Mouse (Mus musculus): ENCODE results near the gene Cxxc4. TPM values are rescaled to one million over a fixed set of nuclear protein-coding genes. Genes with fewer than 3 reads are reported as not detected.

Cxxc4 gene
- polyA plus RNA-seq, 1 experiment from 2014 or later = 4.5 TPM

DNA sequence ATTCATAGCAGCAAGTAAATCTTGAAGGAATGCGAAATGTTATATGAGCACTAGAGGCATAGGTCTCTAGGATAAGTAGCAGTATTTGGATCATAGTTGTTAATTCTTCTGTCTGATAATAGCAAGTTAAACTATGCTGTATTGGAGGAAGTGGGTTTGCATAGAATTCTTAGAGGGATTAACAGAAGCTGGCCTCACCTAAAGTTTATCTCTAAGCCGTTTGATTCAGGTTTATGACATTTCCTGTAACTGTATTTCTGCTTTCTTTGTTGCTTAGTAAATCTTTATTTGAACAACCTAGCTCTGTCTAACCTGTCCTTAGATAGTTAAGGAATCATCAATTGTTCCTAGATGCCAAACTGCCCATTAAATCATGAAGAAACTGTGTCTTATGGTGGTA is 3.5 kb upstream of the Cxxc4 start:
- Histone ChIP-seq H3K9me3 (ENCODE audit: control insufficient read depth, low read length) (no peaks in the 10 kb centered on the region), H3K4me2 (replicated peaks; ENCODE audit: low read depth) (no peak overlapping the region), H3K9ac (ENCODE audit: low read length) (no peak overlapping the region), H3K27me3 (ENCODE audit: control insufficient read depth, insufficient read depth, low read length) (no peaks in the 10 kb centered on the region), H3K4me1 (replicated peaks; ENCODE audit: control insufficient read depth, insufficient read depth) (no peaks in the 10 kb centered on the region), H3K36me3 (ENCODE audit: control insufficient read depth, insufficient read depth, low read length) (no peaks in the 10 kb centered on the region), H3K27ac (replicated peaks) (no peak overlapping the region), H3K4me3 (ENCODE audit: low read depth, low read length) (no peak overlapping the region)
- 65% methylated on average over 2 of the region's 2 CpGs for WGBS
- ATAC-seq (ENCODE audit: low FRiP score, low TSS enrichment) (no peak), DNase-seq (ENCODE audit: low spot score) (no peak)
- TF ChIP-seq CTCF (IDR thresholded peaks at IDR 0.05; ENCODE audit: low read depth) = no peak
- no peak for TF ChIP-seq EP300 (optimal IDR thresholded peaks at IDR 0.05)

DNA sequence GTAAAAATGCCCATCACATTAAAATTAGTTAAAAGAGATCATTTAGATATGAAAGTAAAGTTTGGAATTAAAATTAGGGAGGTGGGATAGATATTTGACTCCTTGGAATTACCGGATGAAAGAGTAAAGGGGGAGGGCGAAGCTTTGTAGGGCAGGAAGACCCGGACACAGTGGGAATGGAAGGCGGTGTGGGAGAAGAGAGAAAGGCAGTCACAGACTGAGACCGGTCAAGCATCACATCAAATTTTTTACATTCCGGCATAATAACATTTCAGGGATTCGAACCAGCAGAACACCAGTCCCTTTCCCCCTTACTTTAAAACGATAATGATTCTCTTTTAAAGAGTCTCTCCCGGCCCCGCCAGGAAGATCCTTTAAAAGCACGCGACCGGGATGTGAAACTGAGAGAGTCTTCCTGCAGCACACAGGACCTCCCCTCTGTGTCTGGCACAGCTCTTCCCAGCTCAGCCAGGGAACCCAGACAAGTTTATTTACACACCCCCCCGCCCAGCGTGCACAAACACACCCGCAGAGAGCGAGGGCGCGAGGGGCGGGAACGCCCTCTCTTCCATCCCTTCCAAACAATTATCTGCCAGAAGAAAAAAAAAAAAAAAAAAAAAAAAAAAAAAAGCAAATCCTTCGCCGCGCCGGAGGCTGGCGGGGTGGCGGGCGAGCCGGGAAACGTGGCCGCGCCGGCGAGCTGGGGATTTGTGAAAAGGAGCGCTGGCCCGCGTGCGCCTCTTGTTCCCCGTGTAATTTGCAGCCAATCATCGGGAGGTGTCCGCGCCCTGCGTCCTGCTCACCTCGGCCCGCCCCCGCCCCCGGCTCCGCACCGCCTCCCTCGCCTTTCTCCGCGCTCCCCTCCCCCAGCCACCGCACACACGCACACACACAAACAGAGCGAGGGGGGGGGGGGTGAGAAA is 532 bp upstream of the Cxxc4 start:
- H3K36me3 ChIP-seq (ENCODE audit: control insufficient read depth, insufficient read depth, low read length) = no peaks in the 10 kb centered on the region
- no peak for TF ChIP-seq EP300 (optimal IDR thresholded peaks at IDR 0.05)
- TF ChIP-seq CTCF (IDR thresholded peaks at IDR 0.05; ENCODE audit: low read depth) = no peak
- ATAC-seq (ENCODE audit: low FRiP score, low TSS enrichment) = peak; percentile 89
- peak overlapping the region; percentile 78 for H3K4me2 ChIP-seq (replicated peaks; ENCODE audit: low read depth)
- WGBS = under 1% methylated on average over 26 of the region's 55 CpGs
- DNase-seq (ENCODE audit: low spot score) = peak; percentile 92
- H3K9me3 ChIP-seq (ENCODE audit: control insufficient read depth, low read length) = no peaks in the 10 kb centered on the region
- H3K4me1 ChIP-seq (replicated peaks; ENCODE audit: control insufficient read depth, insufficient read depth) = no peaks in the 10 kb centered on the region
- peak overlapping the region; percentile 70 for H3K27ac ChIP-seq (replicated peaks)
- H3K9ac ChIP-seq (ENCODE audit: low read length) = peak overlapping the region; percentile 51
- H3K27me3 ChIP-seq (ENCODE audit: control insufficient read depth, insufficient read depth, low read length) = no peaks in the 10 kb centered on the region
- peak overlapping the region; percentile 52 for H3K4me3 ChIP-seq (ENCODE audit: low read depth, low read length)

- DNase-seq (ENCODE audit: low spot score) (no peak), ATAC-seq (ENCODE audit: low FRiP score, low TSS enrichment) (no peak)
- Histone ChIP-seq H3K27ac (replicated peaks) (no peak overlapping the region), H3K9ac (ENCODE audit: low read length) (no peak overlapping the region), H3K36me3 (ENCODE audit: control insufficient read depth, insufficient read depth, low read length) (no peaks in the 10 kb centered on the region), H3K4me2 (replicated peaks; ENCODE audit: low read depth) (peak overlapping the region; percentile 78; the same call in 1 of the 2 replicates), H3K4me3 (ENCODE audit: low read depth, low read length) (no peak overlapping the region), H3K27me3 (ENCODE audit: control insufficient read depth, insufficient read depth, low read length) (no peaks in the 10 kb centered on the region), H3K4me1 (replicated peaks; ENCODE audit: control insufficient read depth, insufficient read depth) (no peaks in the 10 kb centered on the region), H3K9me3 (ENCODE audit: control insufficient read depth, low read length) (no peaks in the 10 kb centered on the region)
- TF ChIP-seq CTCF (IDR thresholded peaks at IDR 0.05; ENCODE audit: low read depth) (no peak), EP300 (optimal IDR thresholded peaks at IDR 0.05) (no peak)
- 64% methylated on average over 3 of the region's 3 CpGs for WGBS
Measured at GRCm38 (mm10) chr3:134237113-134237805, 975 bp downstream of the Cxxc4 start.

- DNase-seq (ENCODE audit: low spot score) = peak; percentile 46
- no peaks in the 10 kb centered on the region for H3K4me1 ChIP-seq (replicated peaks; ENCODE audit: control insufficient read depth, insufficient read depth)
- peak overlapping the region; percentile 87 for H3K27ac ChIP-seq (replicated peaks)
Measured at GRCm38 (mm10) chr3:134238621-134239310, 2.5 kb downstream of the Cxxc4 start.

GRCm38 (mm10) chr3:134239321-134239970 is 3.2 kb downstream of the Cxxc4 start:
- peak overlapping the region; percentile 98 for H3K4me2 ChIP-seq (replicated peaks; ENCODE audit: low read depth)
- H3K4me3 ChIP-seq (ENCODE audit: low read depth, low read length) = peak overlapping the region; percentile 71
- H3K27me3 ChIP-seq (ENCODE audit: control insufficient read depth, insufficient read depth, low read length) = no peaks in the 10 kb centered on the region
- H3K27ac ChIP-seq (replicated peaks) = peak overlapping the region; percentile 87
- H3K36me3 ChIP-seq (ENCODE audit: control insufficient read depth, insufficient read depth, low read length) = no peaks in the 10 kb centered on the region
- TF ChIP-seq EP300 (optimal IDR thresholded peaks at IDR 0.05) = no peak
- TF ChIP-seq CTCF (IDR thresholded peaks at IDR 0.05; ENCODE audit: low read depth) = peak; percentile 9; the same call in 1 of the 2 replicates
- no peaks in the 10 kb centered on the region for H3K4me1 ChIP-seq (replicated peaks; ENCODE audit: control insufficient read depth, insufficient read depth)
- DNase-seq (ENCODE audit: low spot score) (peak; percentile 62), ATAC-seq (ENCODE audit: low FRiP score, low TSS enrichment) (peak; percentile 14)
- H3K9me3 ChIP-seq (ENCODE audit: control insufficient read depth, low read length) = no peaks in the 10 kb centered on the region
- H3K9ac ChIP-seq (ENCODE audit: low read length) = peak overlapping the region; percentile 69
- WGBS = under 1% methylated on average over 43 of the region's 51 CpGs

More at GRCm38 (mm10) chr3:134238621-134239310, 2.5 kb downstream of the Cxxc4 start:
- no peak for TF ChIP-seq CTCF (IDR thresholded peaks at IDR 0.05; ENCODE audit: low read depth)
- no peak for TF ChIP-seq EP300 (optimal IDR thresholded peaks at IDR 0.05)
- ATAC-seq (ENCODE audit: low FRiP score, low TSS enrichment) = no peak
- Histone ChIP-seq H3K9me3 (ENCODE audit: control insufficient read depth, low read length) (no peaks in the 10 kb centered on the region), H3K9ac (ENCODE audit: low read length) (peak overlapping the region; percentile 69; the same call in 1 of the 2 replicates), H3K36me3 (ENCODE audit: control insufficient read depth, insufficient read depth, low read length) (no peaks in the 10 kb centered on the region), H3K27me3 (ENCODE audit: control insufficient read depth, insufficient read depth, low read length) (no peaks in the 10 kb centered on the region), H3K4me2 (replicated peaks; ENCODE audit: low read depth) (peak overlapping the region; percentile 98), H3K4me3 (ENCODE audit: low read depth, low read length) (peak overlapping the region; percentile 71)
- 9% methylated on average over 14 of the region's 14 CpGs for WGBS
